Mouse (Mus musculus) c-Kit-positive CD71-positive TER-119-positive erythroid progenitor cells, embryonic 14.5 days (primary cell): ENCODE measurements around the gene Mthfd1.
A peak's percentile ranks its signal among the peaks of the same experiment; 100 is the strongest.

Source experiments
- DNase-seq: peaks from one replicate; pipeline ENCODE4 v3.0.0-alpha.2; 2013; ENCODE audit warnings: low spot score

Mthfd1 gene

DNA sequence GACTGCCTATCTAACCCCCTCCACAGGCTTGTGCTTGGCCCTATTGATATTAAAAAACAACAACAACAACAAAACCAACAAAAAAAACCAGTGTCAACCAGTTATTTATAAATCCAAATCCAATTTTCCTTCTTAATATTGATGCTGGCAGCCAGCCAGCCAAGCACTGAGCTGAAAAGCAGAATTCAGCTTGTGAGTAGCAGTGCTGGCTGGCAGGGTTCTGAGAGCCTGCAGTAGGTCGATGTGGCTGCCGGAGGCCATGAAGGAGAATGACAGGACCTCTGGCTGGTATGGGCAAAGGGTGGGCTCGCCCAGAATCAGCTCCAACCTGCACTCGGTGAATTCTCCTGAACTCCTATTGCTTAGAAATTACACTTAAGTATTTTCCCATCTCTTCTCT lies 49.1 kb downstream of the Mthfd1 start:
- no peak for DNase-seq

DNA sequence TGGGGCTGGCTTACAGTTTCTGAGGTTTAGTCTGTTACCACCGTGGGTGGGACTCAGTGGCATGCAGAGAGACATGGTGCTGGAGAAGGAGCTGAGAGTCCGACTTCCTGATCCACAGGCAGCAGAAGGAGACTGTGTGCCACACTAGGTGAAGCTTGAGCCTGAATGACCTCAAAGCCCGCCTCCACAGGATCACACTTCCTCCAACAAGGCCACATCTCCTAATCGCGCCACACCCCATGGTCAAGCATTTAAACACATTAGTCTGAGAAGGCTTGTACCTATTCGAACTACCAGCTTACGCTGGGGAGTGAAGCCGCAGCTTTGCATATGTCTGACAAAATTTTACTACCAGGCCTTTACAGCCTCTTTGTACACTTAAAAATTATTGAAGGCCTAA lies 50.0 kb downstream of the Mthfd1 start:
- DNase-seq, result no peak

DNA sequence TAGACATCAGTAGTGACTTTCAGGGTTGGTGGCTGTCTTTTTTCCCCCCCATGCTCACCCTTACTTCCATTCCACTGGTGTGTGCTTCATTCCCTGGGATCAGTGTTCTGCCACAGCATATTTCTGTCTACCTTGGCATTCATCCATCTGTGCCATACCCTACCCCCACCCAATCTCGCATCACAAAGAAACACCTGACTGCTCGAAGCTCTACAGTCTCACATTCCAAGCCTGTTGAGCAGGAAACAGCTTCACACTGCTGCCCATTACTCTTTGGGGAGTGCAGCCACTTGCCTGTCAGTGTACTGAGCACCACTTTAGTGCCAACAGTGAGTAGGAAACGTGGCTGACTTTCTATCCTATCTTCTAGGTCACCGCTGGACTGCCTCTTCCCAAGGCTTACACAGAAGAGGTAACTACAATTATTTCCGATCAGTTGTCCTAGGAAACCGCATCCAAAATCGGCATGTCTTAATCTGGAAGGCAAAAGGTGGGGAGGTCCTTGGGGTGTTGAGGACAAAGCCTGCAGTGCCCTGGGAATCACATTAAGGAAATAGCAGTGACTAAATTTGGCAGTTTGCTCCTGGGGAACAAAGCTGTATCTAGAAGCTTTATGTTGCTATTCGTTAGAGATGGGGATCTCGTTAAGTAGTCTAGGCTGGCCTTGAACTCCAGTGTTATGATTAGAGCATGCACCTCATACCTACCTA lies 51.9 kb downstream of the Mthfd1 start:
- no peak for DNase-seq

DNA sequence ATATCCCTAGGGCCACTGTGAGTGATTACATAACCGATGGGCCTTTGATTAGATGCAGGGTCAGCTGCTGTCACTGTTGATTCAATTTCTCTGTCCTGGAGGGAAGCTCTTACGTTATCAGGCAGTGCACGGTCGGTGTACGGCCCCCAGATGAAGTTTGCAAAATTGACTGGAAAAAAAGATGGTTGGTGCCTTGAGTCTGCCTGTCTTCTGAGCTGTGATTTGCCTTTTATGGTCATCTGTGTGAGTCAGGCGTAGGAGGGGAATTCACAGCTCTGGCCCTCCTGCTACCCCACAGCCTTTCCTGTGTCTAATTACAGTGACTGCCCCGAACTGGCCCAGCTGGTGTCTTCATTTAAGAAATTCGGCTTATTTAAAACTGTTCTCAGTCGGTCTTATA lies 52.9 kb downstream of the Mthfd1 start:
- DNase-seq, result no peak

DNA sequence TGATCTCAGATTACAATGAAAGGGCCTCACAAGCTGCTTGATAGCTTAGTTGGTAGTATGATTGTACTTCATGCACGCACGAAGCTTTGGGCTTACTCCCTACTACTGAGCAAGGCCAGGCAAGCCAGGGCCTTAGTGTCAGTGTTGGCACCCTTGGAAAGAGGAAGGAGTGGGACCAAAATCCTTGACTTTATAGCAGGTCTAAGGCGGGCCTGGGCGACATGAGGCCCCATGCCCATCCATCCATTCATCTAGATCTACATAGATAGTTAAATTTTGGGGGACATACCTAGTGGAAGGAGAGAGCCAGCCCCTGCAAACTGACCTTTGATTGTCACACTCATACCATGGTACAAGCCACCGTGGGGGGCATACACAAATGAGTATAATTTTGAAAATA lies 53.3 kb downstream of the Mthfd1 start:
- no peak for DNase-seq

DNA sequence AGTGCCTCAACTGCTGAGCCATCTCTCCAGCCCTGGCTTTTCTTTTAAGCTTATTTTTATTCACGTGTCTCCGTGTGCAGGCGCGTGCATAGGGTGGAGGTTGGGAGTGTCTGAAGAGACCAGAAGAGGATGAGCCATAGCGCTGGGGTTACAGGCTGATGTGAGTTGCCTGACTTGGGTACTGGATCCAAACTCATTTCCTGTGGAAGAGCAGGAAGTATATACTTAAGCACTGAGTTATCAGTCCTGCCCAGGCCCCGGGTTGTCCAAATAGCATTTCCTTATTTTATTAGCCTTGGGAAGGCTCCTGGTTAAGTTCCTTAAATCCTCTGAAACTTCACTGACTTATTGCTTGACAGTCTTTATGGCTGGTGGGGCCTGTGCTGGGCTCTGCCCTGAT lies 54.9 kb downstream of the Mthfd1 start:
- DNase-seq, result no peak

DNA sequence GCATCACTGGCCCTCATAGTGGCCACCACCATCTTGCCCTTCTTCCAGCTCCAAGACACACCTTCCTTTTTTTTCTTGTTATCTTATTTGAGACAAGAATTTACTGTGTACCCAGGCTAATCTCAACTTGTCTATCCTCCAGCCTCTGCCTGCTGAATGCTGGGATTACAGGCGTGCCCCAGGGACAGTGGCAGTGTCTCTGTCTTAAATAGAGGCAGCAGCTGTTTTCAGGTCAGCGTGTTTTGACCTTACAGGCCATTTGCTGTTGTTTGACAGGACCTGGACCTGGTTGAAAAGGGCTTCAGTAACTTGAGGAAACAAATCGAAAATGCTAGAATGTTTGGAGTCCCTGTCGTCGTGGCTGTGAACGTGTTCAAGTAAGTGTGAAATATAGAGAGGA lies 55.5 kb downstream of the Mthfd1 start:
- DNase-seq, result no peak

DNA sequence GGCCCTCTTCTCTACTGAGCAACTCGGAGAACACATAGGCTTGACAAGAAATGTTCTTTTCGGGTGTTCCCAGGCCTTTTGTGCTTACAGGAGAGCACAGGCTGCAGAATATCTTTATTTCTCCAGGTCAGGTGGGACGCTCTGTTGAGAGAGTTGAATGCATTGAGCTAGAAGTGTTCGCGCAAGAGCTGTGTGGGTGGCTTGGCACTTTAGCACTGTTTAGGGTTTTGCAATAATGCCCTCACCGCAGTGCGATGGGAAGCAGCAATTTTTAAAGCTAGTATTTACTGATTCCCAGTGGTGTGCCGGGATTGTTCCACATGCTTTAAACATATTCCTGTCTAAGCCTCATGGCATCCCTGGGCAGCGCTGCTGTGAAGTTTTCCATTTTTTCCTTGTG lies 56.1 kb downstream of the Mthfd1 start:
- no peak for DNase-seq

DNA sequence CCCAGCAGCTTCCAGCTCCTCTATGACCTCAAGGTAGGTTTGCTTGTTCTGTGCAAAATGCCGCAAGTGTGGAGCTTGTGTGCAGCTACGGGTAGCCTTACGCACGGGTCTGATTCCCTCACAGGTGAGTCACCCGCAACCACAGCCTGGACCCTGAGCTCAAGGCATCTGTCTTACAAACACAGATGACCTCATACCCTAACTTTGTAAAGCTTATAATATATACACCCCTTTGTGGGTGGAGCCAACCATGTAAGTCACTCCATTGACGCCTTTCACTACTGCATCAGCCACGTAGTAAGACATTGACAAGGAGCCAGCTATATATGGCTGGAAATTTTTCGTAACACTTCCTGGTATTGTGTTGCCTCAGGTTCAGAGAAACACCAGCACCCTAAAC lies 56.9 kb downstream of the Mthfd1 start:
- no peak for DNase-seq

DNA sequence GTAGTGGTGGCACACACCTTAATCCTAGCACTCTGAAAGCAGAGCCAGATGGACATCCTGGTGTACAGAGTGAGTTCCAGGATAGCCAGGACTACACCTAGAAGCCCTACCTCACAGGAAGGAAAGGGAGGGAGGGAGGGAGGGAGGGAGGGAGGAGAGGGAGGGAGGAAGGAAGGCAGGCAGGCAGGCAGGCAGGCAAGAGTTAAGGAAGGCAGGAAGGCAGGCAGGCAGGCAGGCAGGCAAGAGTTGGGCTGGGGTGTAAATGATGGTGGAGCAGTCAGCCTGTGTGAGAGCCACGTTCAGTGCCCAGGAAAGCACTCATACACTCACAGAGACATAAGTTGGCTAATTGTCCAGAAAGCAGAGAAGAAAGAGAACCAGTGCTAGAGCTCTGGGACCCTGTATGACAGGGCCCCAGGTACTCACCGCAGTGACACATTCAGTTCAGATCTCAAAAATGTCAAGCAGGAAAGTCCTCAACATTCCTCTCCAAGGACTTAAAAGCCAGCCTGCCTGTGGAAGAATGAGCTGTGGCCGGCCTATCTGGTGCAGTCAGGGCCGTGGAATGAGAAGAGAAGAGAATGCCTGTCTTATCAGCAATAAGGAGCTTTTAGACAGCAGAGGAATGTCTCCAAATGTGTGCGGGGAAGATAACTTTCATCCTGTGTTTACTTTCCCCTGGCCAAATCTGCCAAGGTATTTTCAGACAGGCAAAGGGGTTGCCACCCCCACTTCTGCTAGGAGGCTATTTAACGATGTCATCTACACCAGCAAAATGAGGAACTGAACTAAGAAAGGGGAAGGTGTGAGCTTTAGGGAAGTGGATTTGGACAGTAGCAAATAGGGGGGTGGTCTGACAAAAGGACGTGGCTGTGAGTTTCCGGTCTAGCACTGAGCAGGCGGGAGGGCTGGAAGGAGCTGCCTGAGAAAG lies 63.4 kb downstream of the Mthfd1 start:
- DNase-seq, result peak; percentile 80

DNA sequence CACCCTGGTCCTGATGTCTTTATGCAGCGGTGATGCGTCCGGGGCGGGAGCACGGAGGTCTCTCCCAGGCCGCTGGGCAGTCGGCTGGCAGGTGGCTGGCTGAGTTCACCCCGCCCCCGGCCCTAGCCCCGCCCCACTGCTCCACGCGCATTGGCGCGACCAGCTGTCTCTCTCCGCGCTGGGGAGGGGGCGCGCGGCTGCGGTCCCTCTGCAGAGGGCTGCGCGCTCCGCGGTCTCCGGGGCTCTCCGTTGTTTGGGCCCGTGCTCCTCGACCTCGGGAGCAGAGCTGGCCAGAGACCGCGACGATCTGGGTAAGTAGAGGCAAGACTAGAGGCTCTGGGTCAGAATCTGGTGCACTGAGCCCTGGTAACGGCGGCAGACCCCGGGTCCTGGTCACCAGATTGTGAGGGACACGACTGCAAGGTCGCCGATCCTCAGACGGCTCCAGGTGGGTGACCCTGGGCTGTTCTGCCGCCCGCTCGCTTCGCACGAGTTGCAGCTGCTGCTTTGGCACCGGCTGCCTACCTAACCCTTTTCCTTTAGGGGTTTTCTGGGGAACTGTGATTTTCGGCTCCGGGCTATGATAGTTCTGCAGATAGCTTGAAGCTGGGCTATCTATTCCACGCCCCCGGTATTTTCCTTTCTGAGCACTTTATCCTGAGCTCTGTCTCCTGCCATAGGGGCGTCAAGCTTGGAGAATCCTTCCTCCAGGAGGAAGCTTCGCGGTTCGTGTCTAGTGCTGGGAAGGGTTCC lies 69.8 kb downstream of the Mthfd1 start, which contains the start of gene Akap5:
Gene Akap5, plus strand, starts transcription at position 213 of the 753 bp plus-strand sequence.
- no peak for DNase-seq

DNA sequence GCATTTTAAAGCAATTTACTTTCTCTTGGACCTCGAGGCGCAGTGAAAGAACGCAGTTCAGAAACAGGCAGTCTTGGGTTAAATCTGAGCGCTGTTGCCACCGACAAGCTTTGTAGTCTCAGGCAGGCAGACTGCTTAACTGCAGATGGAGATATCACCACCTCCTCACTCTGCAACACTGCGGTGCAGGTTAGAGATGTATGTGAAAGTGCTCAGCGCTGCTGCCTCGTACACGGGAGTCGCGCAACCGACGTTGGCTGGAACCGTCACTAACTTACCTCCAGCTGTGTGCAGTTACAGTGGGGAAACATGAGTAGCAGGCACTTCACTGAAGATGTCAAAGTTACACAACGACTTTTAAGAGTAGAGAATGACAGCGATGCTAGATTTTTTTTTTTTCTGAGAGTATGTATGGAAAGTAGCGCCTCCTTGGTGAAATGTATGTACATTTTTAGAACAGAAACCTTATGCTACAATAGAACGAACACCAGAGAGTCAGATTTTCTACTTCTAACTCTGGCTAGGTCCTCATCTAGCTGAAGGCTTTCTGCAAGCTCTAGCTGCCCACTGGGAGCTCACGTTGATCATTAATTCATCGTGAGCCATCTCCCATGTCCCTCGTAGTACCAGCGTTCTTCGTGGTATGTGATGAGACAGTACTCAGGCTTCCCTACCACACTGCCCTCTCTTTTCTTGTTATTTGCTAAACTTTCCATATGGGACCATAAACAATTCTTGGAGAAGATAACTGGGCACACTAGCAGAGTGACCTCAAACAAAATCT lies 71.5 kb downstream of the Mthfd1 start:
- no peak for DNase-seq

DNA sequence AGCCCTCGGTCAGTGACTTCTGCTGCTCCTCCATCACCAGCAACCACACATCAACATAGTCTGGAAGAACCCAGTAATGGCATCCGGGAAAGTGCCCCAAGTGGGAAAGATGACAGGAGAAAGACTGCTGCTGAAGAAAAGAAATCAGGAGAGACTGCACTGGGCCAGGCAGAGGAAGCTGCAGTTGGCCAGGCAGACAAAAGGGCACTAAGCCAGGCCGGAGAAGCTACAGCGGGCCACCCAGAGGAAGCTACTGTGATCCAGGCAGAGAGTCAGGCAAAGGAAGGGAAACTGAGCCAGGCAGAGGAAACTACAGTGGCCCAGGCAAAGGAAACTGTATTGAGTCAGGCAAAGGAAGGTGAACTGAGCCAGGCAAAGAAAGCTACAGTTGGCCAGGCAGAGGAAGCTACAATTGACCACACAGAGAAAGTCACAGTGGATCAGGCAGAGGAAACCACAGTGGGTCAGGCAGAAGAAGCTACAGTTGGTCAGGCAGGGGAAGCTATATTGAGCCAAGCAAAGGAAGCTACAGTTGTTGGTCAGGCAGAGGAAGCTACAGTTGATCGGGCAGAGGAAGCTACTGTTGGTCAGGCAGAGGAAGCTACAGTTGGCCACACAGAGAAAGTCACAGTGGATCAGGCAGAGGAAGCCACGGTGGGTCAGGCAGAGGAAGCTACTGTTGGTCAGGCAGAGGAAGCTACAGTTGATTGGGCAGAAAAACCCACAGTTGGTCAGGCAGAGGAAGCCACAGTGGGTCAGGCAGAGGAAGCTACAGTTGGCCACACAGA lies 73.7 kb downstream of the Mthfd1 start:
- no peak for DNase-seq

DNA sequence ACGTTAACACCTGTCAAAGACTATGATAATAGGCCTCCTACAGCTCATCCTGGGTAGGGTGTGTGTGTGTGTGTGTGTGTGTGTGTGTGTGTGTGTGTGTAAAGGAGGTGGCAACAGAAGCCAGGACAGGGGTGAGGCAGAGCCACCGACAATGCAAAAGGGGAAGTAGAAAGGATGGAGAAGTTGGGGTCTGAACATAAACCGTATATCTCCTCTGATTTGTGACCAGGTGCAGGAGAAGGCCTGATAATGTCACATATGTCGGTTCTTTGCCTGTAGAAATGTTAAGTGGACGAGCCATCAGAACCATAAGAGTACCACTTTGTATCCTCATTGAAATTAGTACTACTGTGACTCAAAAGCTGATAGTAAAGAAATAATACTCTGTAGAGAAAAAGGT lies 78.6 kb downstream of the Mthfd1 start:
- DNase-seq, result no peak

DNA sequence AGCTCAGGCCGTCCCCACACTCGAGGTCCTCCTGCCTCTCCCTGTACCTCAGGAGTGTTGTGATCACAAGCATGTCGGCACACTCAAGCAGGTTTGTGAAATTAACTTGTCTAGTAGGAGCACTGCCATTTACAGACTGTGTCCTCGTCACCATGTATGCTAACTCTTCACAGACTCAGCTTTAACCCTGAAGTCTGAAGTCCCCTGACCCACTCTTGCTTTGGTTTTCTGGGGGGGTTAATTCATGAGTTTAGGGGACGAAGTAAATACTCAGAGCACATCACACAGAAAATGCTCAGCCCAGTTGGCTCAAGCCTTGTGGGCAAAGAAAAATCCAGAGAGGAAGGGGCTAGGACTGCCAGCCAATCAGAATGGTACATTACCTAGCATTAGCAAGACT lies 80.5 kb downstream of the Mthfd1 start:
- no peak for DNase-seq

DNA sequence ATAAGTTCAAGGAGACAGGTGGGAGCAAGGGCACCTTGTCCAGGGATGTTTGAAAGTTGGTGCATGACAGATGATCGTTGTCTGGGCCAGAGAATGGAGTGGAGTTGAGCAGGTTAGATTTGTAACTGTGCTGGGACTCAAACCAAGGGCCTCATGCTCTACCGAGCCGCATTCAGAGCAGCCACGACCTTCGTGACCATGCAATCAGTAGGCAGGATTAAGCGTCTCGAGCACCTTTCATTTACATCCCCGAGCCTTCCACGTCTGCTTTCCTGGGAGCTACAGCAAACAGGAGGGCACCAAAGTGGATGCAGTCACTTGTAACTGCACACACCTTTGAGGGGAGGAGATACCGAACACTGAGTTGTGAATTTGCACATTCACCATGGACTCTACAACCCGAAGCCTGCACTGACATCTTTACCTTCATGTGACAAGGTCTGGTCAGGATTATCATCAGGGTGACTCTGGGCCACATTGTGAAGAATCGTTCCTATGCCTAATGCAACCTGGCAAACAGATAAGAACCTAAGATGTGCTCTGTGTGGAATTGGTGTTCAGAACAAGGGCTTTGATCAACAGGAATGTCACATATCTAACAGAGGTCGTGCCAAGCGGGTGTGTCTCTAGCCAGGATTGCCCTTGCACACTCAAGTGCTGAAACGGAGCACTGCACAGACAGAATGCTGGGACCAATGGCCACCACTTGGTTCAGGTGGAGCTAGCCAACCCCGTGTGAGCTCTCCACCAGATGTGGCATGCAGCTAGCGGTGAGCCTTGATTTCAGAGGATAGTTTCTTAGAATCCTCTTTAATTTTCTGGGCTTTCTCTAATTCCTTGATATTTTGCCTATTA lies 81.2 kb downstream of the Mthfd1 start:
- no peak for DNase-seq

DNA sequence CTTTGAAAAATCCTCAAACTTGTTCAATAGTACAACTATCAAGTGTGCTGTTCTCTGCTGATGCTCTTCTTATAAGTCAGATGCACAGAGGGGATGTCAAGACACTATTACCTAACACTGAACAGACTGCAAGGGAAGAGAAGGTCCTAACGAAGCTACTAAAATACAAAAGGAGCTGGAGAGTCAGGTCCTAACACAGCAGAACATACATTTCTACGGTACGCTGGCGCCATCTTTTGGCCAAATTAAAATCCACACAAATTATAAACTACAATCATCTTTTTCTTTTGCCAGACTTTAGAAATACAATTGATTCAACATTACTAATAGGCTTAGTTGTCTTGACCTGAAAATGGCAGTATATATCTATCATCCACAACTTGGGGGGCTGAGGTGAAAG lies 86.0 kb downstream of the Mthfd1 start:
- DNase-seq, result peak; percentile 75

DNA sequence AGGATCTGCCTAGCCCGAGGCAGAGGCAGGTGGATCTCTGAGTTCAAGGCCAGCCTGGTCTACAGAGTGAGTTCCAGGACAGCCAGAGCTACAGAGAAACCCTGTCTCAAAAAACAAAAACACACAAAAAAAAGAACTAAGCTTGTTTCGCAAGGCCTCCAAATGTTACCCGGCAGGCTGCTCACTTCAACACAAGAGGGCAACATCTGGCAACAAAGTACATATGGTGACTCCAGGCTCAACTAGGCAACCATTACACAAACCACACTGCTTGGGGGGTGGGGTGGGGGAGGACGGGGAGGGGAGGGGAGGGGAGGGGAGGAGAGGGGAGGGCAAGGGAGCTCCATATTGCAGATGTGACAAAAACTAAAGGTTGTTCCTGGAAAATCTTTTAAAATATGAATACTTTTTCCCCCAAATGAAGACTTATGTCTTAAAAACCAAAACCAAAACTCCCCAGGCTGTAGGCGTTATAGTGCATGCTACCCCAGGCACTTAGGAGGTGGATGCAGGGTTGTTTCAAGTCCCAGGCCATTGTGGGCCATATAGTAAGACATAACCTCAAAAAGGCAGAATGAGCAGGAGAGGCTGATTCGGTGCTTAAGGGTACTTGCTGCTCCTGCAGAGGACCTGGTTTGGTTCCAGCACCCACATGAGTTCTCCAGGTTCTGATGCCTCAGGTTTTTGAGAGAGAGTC lies 90.8 kb downstream of the Mthfd1 start:
- no peak for DNase-seq

DNA sequence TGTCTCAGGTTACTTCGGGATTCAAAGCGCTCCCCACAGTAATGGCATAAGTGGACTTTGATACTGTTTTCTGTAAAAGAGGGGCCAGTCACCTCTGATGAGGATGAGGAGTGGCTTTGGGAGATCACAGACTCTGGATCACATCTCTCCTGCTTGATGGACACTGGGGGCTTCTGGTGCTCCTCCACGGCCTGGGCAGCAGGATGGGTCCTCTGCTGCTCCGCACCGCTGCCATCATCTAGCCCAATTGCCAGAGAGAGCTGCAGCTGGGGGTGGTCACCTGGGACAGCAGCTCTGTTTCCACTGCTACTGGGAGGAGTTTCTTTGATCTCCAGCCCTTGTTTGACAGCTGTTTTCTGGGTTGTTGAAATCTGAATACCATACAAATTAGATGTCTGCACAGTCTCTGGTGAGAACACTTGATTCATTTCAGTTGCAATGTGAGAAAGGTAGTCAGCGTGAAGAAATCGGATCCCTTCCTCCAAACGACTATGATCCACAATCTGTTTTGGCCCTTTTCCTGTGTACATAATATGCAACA lies 94.7 kb downstream of the Mthfd1 start:
- no peak for DNase-seq
